Mouse (Mus musculus) erythroid progenitor cell, adult 5-6 weeks (primary cell): ENCODE data around the gene Cyth1. TPM values are rescaled to one million over a fixed set of nuclear protein-coding genes. Genes with fewer than 3 reads are reported as not detected.

Experiments used
- ATAC-seq: replicated peaks from 2 replicates; pipeline ENCODE4 v1.8.0; 2016; ENCODE audit warnings: moderate number of reproducible peaks, mild to moderate bottlenecking, moderate TSS enrichment, inconsistent platforms; ENCODE audit not compliant: poor library complexity, low FRiP score, severe bottlenecking
- total RNA-seq, 2 experiments: library from RNA; stranded (forward) in 1 of 2; stranded (reverse) in 1 of 2; fragments of 150-400 nt in 1 of 2; fragments of 186-747, 209-891 nt in 1 of 2; gene quantifications; 2 replicates each; pipeline versions ENCODE4 v1.2.3 to v1.2.4; 2015 to 2017; ENCODE audit warnings: low replicate concordance in 2 of 2

Cyth1 gene
- total RNA-seq, 2 experiments from 2014 or later, result 10.5 to 12.3 TPM

GRCm38 (mm10) chr11:118256371-118256770, 8.0 kb upstream of the Cyth1 start:
- no peak for ATAC-seq

DNA sequence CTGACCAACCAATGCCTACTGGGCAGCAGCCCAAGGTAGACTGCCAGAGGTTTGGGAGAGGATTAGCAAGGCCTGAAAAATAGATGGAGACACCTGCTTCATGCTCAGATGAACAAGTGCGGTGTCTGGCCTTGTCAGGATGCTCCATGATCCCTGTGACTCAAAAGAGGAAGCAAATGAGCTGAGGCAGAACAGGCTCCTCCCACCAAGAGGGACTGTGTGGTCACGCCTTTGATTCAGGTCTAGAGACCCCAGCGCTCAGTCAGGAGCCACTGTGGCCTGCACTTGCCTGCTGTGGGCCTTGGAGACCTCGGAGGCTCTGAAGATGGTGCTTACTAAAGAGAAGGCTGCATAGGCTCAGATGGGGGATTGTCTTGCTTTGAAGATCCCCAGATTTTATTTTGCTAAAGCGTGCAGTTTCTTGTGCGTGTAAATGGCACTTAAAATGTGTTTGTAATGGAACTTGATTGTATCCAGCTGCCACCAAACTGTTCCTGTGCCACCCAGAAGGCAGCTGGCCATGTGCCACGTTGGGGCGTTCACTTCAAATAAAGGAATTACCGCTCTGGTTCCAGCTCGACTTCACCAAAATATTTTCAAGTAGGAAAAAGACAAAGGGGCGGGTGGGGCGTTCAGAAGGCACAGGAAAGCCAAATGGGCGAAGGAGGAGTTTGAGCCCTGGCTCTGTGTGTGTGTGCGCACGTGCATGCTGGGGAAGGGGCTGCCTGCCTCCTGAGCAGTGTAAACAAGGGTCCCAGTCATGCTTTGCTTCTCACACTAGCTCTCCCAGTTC, 6.0 kb upstream of the Cyth1 start:
- no peak for ATAC-seq

DNA sequence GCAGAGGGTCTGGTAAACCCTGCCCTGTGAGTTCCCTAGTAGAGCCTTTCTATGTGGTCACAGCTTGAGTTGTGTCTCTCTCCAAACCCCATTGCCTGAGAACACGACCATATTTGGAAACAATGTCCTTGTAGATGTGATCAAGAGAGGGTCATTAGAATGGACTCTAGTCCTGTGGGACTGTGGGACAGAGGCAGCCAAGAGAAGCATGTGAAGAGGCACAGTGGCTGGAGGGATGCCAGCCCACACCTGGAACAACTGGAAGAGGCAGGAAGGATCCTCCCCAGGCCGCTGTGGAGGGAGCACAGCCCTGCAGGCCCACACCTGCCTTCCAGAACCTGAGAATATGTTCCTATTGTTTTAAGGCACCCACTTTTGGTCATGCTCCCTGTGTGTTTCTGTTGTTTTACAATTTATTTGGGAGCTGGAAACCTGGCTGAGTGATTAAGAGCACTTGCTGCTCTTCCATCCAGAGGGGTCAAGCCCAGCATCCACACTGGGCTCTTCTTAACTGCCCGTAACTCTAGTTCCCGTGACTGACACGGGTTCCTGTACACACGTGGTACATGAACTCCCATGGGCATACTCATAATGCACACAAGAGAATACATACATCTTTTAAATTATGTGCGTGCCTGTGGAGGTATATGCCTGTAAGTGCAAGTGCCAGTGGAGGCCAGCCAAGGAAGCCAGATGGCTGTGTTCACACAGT, 5.2 kb upstream of the Cyth1 start:
- ATAC-seq, result no peak

DNA sequence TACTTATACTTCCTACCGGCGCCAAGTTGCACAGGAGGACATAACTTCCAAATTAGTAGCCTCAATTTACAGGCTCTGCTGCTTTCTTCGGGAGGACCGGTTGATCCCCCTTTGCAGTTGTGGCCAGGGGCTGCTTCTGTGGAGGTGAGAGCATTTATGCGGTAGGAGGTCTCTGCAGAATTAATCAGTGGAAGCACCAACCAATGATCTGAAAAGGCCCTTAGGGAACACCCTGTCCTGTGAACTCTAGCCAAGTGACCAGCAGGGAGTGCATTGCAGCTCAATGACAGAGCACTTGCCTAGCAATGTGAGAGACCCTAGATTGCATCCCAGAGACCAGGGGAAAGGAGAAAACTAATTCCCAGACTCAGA, 606 bp upstream of the Cyth1 start:
- 0 out of 2 replicates have a peak, but pooled peaks have one; percentile 5 for ATAC-seq

- peak; percentile 21; the same call in 1 of the 2 replicates for ATAC-seq
Measured at GRCm38 (mm10) chr11:118247359-118248095, 865 bp downstream of the Cyth1 start.

- no peak for ATAC-seq
Measured at GRCm38 (mm10) chr11:118246724-118247123, 1.7 kb downstream of the Cyth1 start.

- no peak for ATAC-seq
Measured at GRCm38 (mm10) chr11:118245130-118245529, 3.3 kb downstream of the Cyth1 start.

DNA sequence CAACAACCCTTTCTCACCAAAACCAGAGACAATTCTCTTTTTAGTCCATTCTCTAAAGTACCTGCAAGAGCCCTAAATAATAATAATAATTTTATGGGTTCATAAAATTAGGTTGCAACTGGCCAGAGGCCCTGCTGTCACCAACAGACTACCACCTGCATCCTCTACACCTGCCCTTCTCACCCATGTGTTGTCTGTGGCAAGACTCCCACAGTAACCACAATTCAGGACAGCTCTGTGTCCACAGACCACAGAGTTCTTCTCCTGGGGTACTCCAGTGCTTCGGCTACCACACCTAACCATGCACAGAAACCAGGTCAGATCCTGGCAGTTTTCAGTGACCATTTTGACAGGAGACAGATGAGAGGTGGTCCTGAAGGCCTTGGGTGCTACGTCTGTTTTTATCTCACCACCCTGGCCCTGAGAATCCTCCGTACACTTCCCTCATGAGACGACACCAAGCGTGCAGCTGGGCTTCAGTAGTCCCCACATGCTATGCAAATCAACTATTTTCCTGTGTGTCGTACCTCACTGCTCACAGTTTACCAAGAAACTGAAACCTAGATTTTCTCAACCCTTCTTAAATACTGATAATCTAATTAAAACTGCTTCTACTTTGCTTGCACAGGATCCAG, 4.6 kb downstream of the Cyth1 start:
- ATAC-seq, result no peak

- no peak for ATAC-seq
Measured at GRCm38 (mm10) chr11:118242506-118242905, 5.9 kb downstream of the Cyth1 start.

DNA sequence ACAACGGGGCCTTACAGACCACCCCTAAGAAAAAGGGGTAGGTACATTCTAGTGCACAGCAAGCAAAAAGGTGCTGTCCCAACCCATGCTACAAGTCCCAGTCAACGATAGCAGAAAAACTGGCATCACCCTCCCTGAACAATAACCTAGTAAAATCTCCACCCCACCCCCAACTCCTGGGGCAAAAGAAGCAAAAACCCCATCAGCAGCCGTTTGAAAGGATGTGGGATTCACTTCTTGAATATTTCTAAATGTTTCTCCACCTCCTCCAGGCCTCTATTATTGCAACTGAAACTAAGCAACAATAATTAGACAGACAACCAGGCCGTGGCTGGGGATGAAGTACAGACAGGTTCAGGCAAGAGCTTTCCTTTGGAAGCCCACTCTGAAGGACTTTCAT, 8.0 kb downstream of the Cyth1 start:
- no peak for ATAC-seq

DNA sequence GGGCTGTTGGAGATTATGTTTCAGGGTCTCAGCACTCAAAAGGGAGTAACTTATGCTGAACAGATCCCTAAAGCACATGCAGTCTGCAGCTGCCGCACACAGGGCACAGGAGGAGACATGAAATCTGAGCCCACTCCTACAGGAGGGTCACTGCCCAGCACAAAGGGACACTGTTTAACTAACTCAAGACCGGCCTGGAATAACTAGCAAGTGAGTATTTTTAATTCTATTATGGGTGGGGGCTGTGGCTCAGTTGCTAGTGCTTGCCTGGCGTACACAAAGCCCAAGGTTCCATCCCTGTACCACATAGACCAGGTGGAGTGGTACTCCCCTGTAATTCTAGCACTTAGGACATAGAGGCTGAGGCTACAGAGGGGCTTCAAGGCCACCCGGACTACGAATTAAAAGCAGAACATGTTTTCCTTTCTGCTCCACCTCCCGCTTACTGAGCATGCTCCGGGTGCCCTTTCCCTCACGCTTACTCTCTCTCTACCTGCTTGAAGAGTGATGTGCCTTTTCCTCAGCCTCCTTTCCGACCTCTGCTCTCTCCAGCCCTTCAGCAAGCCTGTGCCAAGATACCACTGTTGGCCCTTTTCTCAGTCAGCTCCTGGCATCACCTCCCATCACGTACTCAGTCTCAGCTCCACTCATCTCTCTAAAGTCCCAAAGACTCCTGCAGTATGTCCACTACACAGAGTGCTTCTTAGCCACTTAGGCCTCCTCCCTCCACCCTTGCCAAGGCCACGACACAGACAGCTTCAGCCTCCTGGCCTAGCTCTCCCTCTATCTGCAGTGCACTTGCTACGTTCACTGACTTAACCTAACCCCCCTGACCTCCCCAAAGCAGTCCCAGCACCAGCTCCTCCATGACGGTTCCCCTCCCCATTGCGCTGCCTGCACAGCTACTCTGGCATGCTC, 8.9 kb downstream of the Cyth1 start:
- no peak for ATAC-seq

DNA sequence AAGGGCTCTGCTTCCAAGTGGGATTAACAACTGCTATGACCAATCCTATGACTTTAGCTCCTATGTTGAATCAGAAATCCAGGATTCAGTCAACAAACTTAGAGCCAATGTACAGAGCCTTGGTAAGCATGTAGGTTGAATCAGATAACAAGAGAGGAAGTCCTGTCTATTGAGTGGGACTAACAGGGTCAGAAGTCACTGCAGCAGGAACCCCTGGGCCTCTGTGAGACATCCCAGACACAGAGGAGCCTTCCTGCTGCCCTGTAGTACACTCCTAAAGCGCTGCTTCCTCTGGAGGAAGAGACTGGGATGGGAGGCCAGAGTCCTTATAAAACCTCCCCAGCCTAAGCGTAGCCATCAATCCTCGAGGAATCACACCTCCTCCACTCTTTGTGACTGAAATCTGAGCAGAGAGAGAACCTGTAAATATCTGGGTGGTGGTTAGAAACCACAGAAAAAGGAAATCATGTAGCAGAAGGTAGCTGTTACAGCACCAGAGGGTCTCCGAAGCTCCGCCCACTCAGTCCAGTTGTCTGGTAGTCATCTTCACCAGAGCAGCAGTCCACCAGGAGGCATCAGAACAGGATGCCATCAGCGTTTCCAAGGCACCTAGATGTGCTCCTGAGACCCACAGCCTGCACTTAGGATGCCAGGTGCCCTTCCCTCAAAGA, 11.7 kb downstream of the Cyth1 start:
- ATAC-seq, result no peak

GRCm38 (mm10) chr11:118234929-118235328, 13.5 kb downstream of the Cyth1 start:
- no peak for ATAC-seq

- ATAC-seq, result no peak
Measured at GRCm38 (mm10) chr11:118234500-118234899, 13.9 kb downstream of the Cyth1 start.

DNA sequence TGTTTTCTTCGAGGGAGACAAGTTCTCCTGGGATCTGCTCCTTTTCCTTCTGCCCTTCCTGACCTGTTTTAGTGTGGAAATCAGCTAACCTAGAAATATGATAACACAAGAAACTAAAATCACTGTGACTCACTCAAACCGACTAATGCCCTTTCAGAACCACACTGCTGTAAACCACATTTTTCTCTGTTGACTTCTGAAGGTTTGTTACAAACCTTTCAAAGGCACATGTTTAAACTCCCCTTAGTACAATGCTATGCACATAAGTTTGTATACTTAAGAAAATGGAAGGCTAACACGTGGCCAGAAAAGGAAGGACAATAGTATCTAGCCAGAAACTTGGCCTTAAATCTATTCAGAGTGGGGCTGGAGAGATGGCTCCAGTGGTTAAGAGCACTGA, 14.5 kb downstream of the Cyth1 start:
- no peak for ATAC-seq

DNA sequence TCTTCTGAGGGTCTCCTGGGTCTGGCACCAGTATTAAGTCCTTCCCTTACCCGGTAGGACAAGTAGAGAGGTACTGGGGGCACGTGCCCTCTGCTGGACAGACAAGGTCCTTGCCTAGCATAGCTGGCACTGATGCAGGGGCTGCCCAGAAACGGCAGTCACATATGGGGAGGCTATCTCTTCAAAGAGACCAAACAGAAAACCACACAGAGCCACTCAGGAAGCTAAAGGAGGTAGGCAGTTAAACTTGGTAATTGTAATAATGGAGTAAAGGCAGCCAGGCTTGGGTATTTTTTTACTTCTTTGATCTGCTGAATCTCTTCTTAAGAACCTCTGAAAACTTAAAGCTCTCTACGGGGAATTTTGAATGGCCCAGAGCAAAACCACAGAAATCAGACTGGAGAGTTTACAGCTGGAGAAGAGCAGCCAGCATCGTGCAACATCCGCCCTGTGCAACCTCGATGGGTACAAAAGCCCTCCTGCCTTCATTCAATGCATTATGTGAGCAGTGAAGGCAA, 16.0 kb downstream of the Cyth1 start:
- peak; percentile 60; the same call in 1 of the 2 replicates for ATAC-seq

DNA sequence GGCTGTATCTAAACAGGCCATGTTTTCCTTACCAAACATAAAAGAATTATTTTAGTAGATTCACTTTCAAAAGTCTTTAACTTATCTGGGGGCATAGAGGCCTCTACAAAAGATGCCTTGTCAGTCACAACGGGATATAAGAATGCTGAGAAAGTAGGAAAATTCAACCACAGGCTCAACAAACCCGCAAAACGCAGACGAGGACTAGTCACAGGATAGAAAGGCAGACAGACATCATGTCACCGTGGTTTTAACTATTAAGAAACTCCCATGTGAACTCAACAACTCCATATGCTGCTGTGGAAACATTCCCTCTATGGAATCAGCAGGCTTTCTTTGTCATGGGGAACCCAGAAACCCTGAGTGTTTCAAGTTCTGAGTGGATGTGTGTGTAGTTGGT, 18.5 kb downstream of the Cyth1 start:
- ATAC-seq, result no peak

GRCm38 (mm10) chr11:118227650-118228049, 20.7 kb downstream of the Cyth1 start:
- no peak for ATAC-seq
